Mouse (Mus musculus) gastrocnemius, postnatal 14 days (tissue): ENCODE measurements at regions not wholly inside any gene's neighbourhood (a gene's known extent, or its start where the extent isn't known, plus 50 kb on each side); places are given as distances from the start of the nearest gene placed in this dataset.

ENCODE experiments used
- DNase-seq: peaks from one replicate; pipeline ENCODE4 v3.0.0; 2021; ENCODE audit warnings: mixed read lengths
- intact Hi-C: fragments of 180-260 bp; cut with DNase I; formaldehyde crosslinking; loops from one replicate; pipeline ENCODE4 v1.15.1; 2025; ENCODE audit warnings: low total_unique reads

DNA sequence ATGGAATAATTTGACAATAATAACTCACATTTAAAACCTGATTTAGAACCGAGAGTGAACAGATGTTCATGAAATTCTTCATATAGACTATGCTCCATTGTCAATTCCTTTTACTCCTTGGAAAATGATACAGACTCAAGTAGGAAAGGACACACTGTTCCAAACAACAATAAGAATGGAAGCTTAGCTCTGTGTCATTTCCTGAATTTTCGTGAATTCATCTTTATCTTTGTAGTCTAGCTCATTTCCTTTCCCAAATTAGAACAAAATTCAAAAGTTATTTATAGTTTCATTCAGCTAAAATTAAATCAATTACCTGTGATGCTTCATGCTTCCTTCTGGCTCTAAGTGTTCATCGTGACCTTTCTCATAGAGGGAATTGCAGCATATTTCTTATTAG lies 553.2 kb upstream of the Adamts5 start:
- intact Hi-C loops, result no loop called here

DNA sequence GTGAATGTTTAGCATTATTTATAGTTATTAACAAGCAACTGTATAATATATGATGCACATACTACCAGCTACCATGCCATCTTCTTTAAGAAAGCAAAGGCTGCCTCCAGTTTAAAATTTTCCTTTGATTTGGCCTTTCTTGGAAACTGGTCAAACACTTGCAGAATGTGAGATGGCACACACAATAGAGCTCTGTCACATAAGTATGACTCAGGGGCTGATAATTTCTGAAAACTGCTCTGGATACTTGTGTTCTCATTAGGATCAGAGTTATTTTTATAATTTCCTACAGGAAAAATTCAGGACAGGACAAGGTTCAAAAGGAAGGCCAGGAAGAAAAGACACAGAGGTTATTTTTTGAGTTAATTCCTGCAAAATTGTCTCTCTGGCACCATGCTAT lies 552.4 kb upstream of the Adamts5 start:
- intact Hi-C loops, result no loop called here
- DNase-seq, result no peak

More for the DNA sequence above, 553.2 kb upstream of the Adamts5 start:
- DNase-seq, result no peak

DNA sequence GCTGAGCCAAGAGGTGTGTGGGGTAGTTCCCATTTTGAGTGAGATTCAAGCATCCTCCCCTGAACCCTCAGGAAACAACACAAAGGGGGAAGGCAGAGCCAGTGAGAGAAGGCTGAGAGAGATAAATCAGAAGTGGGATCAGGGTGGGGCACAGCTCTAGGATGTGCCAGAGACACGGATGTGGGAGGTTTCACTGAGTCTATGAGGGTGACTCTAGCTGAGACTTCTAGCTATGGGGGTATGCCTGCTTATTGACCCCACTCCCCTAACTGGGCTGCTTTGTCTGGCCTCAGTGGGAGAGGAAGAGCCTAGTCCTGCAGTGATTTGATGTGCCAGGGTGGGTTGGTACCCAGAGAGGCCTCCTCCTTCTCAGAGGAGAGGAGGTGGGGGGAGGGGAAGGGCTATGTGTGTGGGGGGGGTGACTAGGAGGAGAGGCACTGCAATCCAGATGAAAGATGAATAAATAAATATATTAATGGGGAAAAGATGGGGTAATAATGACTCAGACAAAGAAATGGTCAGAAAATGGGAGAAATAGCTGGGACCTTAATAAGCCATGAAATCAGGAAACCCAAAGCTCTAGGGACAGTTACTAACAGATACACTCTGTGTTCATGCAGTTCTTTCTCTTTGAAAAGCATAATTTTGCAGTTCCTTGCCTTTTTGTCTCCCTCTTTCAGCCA lies 547.0 kb upstream of the Adamts5 start:
- no peak for DNase-seq
- intact Hi-C loops, result no loop called here

DNA sequence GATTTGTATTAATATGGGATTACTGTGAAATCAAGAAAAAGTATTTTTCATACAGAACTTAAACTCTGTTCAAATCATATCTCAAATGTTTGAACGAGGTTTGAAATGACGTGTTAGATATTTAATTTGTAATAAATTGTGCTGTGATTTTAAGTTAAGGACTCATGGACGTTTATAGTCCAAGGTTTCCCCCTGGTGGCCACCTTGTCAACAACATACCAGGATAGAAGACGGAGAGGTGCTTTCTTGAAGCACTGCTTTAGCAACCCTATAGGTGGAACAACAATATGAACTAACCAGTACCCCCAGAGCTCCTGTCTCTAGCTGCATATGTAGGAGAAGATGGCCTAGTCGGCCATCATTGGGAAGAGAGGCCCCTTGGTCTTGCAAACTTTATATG lies 517.8 kb upstream of the Adamts5 start:
- peak; percentile 74 for DNase-seq
- intact Hi-C loops, result loop anchor here (10.0 kb wide), 1 partner anchor 825 kb away; no protein-coding TSS in a partner anchor

DNA sequence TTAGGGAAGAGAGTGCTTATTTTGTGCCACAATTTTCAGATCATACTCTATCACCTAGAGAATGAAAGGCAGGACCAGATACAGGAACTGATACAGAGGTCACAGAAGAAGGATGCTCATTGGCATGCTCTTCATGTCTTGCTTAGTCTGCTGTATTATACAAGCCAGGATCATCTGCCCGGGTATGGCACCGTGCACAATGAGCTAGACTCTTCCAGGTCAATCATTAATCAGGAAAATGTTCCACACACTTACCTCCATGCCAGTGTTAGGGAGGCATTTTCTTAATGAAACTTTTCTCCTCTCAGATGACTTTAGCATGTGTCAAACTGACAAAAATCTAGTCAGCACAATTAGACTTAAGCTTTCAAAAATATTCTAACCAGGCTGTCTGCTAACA lies 502.7 kb upstream of the Adamts5 start:
- DNase-seq, result no peak
- intact Hi-C loops, result no loop called here

DNA sequence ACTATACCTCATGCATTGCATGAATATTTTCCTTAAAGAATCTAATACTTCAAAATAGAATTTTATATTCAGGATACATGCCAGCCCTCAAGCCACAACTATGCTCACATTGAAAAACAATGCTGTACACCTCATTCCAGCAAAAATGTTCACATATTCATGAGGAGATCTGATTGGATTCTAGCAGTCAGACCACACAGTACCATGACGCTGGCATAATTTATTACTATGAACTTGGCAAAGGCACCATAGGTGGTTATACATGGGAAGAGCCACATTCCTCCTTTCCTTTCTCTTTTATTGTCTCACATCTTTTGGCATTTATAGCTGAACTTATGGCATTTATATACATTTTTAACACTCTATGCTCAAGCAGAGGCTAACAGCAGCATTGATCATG lies 499.8 kb upstream of the Adamts5 start:
- DNase-seq, result no peak
- intact Hi-C loops, result no loop called here

DNA sequence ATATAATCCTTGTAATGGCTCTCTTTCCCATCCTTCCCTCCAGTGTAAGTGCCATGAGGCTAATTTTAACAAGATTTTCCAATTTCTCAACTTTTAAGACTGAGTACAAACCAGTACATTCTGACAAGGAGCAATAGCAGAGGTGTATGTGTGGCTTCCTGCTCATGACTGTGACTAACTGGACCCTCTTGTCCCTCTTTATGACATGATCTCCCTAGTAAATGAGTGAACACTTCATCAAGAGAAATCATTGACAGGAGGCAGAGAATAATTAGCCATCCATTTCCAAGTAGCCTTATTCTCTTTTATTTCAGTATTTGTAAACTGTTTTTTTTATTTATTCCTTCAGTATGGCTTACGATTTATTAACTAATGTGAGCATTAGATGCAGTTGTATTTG lies 497.7 kb upstream of the Adamts5 start:
- intact Hi-C loops, result no loop called here
- DNase-seq, result no peak

DNA sequence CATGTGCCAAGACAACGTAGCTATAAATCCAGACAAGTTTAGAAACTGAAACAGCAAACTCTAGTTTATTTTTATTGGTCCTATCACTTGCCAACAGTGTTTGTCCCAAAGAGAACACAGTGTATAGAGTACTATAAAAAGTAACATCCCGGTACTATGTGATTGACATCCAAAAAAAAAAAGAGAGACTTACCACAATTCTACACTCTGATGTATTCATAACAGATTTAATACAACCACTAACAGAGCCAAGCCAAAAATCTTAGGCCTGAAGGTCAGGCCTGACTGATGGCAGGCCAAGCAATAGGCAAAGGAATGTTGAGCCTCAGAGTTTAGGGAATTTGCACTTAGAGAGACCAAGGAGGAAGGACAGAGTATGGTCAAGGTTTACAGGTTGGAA lies 495.9 kb upstream of the Adamts5 start:
- no peak for DNase-seq
- intact Hi-C loops, result no loop called here

DNA sequence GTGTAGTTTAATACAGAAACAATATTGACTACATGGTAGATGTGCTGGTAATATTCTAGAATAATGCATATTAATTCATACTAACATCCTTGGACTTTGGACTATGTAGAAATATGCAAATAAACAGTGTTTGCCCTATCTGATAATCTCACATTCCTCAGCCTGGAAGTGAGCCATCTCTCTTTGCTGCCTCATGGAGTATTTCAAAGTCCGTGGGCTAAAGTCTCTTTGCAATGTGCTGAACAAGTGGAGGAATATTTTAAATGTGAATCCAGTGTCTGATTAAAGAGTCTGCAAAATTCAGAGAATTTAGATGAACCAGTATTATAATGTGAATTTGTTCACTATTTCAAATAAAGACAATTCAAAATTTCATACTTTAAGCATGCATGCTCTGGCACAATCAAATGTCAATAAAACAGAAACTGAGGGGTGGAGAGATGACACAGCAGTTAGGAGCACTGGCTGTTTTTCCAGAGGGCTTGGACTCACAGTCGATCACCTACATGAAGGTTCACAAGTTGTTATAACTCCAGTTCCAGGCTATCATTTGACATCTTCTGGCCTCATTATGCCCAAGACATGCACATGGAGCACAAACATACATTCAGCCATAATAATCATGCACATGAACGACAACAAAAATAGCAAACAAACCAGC lies 487.6 kb upstream of the Adamts5 start:
- no peak for DNase-seq
- intact Hi-C loops, result no loop called here

DNA sequence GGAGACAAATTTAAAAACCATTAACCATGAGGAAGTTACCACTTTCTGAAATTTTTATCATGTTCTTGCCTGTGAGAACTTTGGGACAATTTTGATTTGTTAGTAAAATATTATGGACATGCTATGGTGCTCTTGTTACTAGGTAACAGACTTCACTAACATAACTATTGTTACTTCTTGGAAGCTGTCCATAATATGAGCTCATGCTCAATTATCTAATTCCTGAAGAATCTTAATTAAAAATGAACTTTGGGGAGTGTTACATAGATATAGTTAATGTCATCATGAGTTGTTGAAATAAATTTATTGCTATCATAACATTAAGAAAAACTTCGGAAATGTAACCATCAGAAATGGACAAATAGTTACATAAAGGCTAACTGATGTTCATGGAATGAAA lies 486.5 kb upstream of the Adamts5 start:
- intact Hi-C loops, result no loop called here
- no peak for DNase-seq

DNA sequence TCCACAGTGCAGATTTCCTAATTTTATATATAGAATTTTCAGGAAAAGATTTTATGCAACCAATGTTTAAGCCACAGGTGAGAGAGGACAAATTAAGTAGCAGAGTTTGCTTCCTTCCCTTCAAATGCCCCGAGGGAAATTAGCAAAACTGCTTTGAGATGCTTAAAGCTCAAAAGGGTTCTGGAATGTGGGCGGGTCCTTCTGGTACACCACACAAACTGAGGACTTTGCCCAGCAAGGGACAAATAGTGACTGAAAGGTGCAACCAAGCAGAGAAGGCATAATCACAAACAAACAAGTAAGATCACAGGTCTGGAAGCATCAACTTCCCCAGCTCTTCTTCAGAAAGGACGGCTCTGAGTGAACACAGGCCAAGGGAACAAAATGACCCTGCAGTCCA lies 476.4 kb upstream of the Adamts5 start:
- DNase-seq, result no peak
- intact Hi-C loops, result no loop called here

DNA sequence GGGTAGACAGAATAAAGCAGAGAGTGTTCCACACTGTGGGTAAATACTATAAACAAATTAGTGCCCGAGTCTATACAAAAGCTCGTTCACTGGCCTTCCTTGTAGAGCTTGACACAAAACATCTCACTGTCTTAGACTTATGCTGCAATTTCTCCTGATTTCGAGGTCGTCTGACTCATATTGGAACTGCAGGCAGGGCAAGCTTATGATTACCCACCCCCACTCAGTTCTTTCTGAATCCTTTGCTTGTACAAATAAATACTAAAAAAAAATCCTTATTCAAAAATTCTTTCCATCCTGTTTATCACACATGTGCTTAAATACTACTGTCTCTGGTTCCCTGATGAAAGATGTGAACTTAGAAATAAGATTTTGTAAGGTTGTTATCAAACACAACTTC lies 470.0 kb upstream of the Adamts5 start:
- no peak for DNase-seq
- intact Hi-C loops, result no loop called here

DNA sequence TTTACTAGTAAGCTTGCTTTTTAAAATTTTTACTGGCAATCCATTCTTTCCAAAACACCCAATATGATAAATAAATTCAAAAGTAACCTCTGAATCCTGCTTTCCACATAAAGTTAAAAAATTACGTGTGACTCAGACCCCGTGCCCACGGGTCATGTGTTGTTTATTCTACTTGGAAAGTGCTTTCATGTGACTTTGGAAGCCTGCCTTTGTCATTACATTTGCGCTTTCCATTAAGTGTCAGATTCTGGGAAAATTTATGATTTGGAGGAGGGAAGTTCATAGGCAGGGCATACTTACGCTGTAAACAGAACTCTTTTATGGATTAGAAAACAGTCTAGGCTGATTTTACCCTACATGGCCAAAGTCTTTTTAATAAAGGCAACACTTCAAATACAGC lies 466.8 kb upstream of the Adamts5 start:
- no peak for DNase-seq

DNA sequence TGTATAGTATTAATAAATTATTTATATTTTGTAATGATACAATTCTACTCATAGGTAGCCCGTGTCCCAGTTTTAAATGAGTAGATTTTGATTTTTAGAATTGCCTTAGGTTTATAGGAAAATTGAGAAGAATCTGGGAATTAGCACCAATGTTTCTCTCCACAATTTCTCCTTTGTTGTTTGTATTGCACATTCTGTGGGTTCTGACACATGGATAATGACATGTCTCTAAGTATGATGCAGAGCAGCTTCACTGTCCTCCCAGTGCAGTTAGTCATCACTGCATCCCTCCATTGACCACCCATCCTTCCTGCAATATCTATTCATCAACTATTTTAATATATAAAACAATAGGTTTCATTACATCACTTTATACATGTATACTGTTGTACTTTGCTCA lies 464.6 kb upstream of the Adamts5 start:
- no peak for DNase-seq
- intact Hi-C loops, result no loop called here

More for the DNA sequence above, 466.8 kb upstream of the Adamts5 start:
- intact Hi-C loops, result no loop called here

DNA sequence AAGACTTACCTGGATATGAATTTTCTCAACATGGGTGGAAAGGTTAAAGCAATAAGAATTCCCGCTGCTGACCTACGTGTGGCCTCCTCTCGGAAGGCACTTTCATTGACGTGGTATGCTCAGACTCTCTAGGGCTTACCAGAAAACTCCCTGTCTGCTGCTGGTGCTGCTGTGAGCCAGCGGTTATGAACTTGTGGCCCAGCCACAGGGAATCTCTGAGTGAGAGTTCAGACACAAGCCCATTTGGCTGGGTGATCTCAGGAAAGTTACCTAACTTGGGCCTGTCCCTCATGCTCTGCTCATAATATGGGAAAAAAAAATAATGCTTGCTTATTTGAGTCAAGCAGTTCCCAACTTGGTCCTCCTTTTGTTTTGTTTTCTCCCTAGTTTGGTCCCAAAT lies 459.5 kb upstream of the Adamts5 start:
- intact Hi-C loops, result no loop called here
- no peak for DNase-seq

DNA sequence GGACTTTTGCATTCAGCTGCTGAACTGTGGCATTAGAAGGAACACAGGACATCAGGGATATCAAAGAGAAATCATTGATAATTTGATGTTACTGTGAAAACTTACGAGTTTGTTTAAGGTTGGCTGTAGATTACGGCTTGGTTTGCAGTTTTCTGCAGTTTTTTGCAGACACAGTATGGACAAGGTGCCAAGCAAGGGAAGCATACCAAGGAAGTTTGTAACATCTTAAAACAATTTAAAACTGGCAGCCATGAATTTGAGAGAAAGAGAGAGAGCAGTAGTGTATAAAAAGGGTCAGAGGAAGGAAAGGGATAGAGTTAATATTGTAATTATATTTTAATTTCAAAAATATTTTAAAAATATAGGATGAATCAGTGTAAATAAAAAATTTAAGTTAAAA lies 453.4 kb upstream of the Adamts5 start:
- intact Hi-C loops, result no loop called here
- no peak for DNase-seq

DNA sequence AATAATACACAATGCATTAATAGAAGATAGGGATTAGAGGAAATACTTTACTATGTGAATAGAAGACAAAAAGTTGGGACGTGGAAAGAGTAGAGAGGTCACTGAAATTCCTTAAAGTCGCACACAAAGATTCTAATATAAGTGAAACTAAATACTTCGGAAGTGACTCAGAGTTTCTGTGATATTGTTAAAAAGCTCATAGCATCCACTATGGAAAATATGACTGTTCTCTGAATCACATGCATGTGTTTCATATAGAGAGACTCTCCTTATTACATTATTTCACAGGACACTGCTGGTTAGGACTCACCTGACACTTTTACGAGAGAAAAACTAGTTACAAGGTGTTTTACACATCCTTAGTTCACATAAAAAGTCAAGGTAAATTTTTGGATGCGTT lies 446.1 kb upstream of the Adamts5 start:
- intact Hi-C loops, result no loop called here
- no peak for DNase-seq

DNA sequence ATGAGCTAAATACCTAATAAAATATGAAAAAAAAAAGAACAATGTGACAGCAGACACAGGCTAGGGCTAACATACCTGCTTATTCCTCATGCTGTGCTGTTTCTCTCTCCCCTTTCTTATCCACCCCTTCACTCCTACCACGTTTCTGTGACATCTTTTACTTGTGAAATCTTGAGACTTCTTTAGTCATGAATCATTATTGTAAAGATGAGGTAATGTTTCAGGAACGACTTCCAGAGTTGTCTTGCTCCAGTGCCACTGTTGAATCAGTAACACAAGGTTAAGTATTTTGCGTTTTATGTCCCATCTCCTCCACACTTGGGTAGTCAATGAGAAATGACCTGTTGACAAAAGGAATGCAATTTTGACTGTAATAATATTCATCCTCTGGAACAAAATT lies 445.3 kb upstream of the Adamts5 start:
- intact Hi-C loops, result no loop called here
- DNase-seq, result no peak

DNA sequence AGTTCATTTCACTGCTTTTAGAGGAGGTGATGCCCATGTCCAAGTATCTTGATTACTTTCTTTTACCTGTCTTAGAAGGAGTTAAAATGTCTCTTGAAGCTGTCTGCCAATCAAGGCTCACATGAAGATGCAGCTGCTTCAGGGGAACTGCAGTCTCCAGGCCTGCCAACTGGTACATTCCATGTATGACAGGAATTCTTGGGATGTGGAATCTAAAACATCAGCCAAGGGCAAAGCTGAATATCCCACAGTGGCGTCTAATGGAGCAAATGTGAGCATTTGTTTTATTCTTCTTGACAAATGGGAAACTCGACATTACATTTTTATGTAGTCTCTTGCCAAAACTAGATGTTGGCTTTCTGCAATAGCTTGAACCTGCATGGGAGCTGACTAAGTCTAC lies 438.7 kb upstream of the Adamts5 start:
- intact Hi-C loops, result no loop called here

DNA sequence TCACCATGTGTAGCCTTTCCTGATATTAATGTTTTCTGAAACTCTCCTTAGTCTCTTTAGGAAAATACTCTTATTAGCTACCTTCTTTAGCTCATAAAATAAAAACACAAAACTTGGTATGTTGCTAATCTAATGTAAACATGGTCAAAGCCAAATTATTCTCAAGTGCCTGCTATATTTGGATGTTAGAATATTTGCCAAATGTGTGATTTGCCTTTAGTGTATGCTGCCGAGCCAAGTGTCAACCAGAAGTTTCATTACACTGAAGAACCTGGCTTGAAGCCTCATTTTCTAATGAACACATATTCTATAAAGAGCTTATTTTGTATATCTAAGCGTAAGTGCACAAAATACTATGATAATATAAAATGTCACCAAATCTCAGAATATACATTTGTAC lies 423.8 kb upstream of the Adamts5 start:
- no peak for DNase-seq
- intact Hi-C loops, result no loop called here

More for the DNA sequence above, 438.7 kb upstream of the Adamts5 start:
- DNase-seq, result peak; percentile 12

DNA sequence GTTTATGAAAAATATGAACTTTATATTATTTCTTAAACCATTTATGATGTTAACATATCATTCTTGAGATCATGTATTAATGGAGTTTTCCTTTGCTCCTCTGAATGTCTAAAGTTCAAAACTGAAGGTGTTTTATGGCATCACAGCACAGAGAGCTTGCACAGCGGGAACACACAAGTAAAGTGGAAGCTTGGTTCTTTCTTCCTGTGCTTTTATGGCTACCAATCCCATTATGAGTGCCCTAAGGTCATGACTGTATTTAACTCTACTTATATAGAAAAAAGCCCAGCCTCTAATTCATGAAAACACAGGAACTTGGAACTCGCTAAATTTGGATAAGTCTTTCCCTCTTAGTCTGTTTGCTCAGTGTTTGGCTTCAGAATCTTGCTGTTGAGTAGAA lies 417.3 kb upstream of the Adamts5 start:
- DNase-seq, result no peak
- intact Hi-C loops, result no loop called here

DNA sequence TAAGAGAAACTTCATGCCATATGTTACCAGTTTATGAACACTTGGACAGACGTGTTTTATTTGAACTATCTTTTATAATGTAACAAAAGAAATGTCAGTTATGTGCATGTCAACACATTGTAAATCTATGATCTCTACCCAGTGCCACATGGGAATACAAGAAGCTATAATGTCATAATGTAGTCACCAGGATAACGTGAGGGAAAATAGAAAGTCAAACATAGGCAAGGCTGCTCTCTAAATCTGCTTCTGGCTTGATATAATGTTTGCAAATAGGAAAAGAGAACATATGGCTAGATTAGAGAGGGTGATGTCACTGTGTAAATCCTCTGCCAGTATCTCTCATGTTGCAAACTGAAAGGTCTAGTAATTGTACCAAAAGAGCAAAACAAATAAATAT lies 408.1 kb upstream of the Adamts5 start:
- no peak for DNase-seq
- intact Hi-C loops, result no loop called here
